Mouse (Mus musculus): Measurements from ENCODE around the gene Fam83g.

The Fam83g gene

DNA sequence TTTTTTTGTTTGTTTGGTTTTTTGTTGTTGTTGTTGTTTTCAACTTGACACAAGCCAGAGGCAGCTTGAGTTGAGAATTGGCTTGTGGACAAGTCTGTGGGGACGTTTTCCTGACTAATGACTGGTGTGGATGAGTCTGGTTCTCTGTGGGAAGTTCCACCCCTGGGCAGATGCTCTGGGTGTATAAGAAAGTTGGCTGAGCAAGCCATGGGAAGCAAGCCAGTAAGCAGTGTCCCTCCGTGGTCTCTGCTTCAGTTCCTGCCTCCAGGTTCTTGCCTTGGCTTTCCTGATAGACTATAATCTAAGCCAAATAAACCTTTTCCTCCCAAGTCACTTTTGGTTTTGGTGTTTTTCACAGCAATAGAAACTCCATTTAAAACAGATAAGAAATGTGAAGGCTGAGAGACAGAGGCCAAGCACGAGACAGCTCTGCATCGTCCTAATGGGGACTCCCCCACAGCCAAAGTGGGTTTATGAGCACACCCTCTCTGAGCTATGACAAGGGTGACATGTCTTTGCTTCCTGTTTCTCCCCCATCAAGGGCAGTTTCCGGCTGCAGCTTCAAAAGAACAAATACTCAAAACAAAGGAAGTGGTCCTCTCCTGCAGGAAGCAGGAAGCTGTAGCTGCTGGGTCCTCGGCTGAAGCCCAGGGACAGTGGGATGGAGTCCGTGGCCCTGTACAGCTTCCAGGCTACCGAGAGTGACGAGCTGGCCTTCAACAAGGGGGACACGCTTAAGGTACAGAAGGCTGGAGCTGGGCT is 31.0 kb upstream of the Fam83g start, which contains the start of gene Grap:
Gene Grap (plus strand): TSS at position 580 of the 762 bp plus-strand sequence.
- peak; percentile 87 for DNase-seq (ENCODE audit: low spot score)

DNA sequence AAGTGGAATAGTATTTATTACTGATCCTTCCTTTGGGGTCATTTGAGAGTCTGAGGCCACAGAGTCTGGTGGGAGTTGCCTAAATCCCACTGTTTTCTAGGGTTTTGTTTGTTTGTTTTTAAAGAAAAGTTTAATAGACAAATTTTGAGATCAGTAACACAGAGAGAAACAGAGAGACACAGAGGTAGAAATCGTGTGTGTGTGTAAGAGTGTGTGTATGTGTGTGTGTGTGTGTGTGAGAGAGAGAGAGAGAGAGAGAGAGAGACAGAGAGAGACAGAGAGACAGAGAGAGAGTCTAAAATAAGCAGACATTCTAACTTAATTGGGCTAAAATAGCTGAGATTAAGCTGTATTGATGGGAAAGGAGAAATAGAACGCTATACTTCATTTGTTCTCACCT is 30.3 kb upstream of the Fam83g start:
- no peak for DNase-seq (ENCODE audit: low spot score)

- DNase-seq (ENCODE audit: low spot score): no peak
These were observed 29.0 kb upstream of the Fam83g start for GRCm38 (mm10) chr11:61654786-61655311.

- no peak for DNase-seq (ENCODE audit: low spot score)
These were observed 28.2 kb upstream of the Fam83g start for GRCm38 (mm10) chr11:61655649-61656048.

GRCm38 (mm10) chr11:61656148-61656850 is 27.6 kb upstream of the Fam83g start:
- DNase-seq (ENCODE audit: low spot score): no peak

GRCm38 (mm10) chr11:61657432-61657831 is 26.5 kb upstream of the Fam83g start:
- no peak for DNase-seq (ENCODE audit: low spot score)

DNA sequence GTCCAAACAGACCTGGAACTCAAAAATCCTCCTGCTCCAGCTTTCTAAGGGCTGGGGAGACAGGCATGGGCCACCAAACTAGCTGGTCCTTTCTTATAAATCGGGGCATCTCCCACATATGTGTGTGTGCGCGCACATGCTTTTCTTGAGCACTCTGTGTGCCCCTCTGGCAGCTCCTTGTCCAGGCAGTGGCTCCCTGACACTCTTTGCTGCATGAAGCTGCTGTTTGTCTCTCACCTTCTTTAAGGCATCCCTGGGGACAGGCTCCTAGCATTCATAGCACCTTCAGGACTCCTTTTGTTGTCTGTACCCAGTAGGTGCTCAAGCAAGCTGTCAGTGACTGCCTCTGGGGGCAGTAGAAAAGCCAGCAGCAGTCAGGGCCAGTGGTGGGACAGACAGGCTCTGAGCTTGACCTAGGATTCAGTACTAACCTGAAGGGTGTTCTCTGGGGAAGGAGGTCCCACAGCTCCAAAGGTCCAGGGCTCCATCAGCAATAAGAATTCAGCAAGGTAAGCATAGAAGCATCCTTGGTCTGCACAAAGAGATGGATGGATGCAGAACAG is 25.4 kb upstream of the Fam83g start:
- DNase-seq (ENCODE audit: low spot score): no peak

DNA sequence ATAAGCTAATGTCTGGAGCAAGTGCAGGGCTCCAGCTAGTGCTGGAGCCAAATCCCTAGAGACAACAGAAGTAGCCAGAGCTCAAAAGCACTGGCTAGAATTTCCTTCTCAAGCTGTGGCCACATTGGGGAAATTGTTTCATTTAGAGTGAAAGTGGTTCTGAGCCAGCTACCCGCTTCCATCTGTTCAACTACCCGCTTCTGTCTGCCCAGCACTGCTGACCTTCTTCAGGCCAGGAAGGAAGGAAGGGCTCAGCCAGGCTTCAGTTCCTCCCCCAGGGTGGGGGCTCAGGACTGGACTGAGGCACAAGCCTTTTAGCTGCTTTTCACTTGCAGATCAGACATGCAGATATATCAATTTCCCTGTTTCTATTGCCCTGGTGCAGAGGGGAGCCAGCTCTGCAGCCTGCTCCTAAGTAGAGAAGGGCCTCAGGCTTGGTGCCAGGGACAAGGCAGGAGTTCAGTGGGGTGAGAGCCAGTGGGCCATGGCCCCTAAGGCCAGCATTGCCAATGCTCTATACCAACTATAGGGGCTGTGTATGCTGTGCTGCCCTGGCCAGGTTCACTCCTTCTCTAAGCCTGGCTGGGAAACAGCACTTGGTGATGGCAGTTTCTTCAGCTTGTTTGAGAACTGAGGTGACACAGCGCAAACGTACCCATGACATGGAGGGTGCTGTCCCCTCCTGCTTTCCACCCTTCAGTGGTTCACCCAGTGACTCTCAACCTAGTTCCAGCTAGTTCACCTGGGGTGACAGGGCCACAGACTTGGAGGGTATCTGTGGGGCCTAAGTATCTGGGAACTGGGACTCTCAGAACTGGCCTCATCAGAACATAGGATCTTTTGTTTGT is 24.7 kb upstream of the Fam83g start:
- no peak for DNase-seq (ENCODE audit: low spot score)

DNA sequence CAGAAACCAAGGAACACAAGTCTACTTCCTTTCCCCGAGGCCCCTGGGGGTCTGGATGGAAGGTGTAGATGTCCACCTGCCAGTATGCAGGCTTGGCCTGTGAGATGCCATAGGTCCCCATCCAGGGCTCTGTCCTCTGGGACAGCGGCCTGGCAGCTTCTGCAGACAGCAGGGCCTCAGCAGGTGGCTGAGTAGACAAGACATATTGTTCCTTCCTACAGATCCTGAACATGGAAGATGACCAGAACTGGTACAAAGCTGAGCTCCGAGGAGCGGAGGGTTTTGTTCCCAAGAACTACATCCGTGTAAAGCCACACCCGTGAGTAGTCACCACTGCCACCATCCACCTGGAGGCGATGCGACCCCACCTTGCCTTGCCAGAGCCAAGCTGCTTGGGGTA is 23.9 kb upstream of the Fam83g start:
- no peak for DNase-seq (ENCODE audit: low spot score)

GRCm38 (mm10) chr11:61660806-61661392 is 23.0 kb upstream of the Fam83g start:
- DNase-seq (ENCODE audit: low spot score): no peak

DNA sequence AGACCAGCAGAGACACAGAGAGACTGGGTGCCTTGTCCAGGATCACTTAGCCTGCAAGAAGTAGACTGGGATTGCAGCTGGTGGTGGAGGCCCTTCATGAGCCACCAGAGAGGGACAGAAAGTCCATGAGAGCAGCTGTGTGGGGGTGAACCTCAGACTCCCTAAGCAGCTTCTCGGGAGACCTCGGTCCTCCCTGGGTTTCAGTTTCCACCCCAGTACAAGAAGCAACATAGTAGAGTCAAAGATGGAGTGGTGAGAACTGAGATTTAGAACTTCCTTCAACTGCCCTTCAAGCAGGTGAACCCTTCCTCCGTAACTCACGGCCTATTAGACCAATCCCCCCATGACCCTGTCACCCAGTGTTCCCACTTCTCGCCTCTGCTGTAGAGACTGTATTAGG is 21.7 kb upstream of the Fam83g start:
- no peak for DNase-seq (ENCODE audit: low spot score)

DNA sequence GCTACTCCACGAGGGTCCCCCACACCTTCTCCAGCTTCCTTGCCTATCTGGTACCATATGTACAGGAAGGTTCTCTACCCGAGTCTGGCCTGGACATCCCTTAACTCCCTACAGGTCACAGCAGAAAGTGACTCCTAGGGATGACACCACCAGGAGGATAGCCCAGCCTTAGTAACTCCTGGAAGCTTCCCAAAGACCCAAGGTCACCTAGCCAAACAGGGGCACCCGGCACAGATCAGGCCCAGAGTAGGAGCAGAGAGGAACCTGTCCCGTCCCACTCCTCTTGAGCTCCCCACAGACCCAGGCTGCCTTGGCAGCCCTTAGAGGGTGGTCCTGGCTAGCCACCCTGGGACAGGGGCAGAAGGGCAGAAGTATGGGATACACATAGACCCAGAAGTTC is 18.5 kb upstream of the Fam83g start:
- DNase-seq (ENCODE audit: low spot score): no peak

- no peak for DNase-seq (ENCODE audit: low spot score)
These were observed 17.7 kb upstream of the Fam83g start for GRCm38 (mm10) chr11:61665991-61666799.

DNA sequence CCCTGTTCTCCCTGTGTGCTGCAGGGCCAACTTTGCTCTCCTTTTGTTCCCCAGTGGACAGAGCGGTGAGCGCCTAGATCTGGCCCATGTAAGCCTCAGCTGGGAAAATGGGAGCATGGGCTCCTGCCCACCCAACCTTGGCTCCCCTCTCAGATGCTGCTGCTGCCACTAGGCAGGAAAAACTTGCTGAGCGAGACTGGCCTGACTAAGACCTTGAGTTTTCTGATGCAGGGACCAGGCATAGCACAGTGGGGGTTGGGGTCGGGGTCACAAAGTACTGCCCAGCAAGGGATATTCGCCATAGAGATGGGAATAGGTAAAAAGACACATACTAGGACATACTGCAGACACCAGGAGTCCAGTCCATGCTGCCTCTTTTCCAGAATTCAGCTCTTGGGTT is 16.6 kb upstream of the Fam83g start:
- no peak for DNase-seq (ENCODE audit: low spot score)

- DNase-seq (ENCODE audit: low spot score): no peak
These were observed 16.1 kb upstream of the Fam83g start for GRCm38 (mm10) chr11:61667782-61668181.

DNA sequence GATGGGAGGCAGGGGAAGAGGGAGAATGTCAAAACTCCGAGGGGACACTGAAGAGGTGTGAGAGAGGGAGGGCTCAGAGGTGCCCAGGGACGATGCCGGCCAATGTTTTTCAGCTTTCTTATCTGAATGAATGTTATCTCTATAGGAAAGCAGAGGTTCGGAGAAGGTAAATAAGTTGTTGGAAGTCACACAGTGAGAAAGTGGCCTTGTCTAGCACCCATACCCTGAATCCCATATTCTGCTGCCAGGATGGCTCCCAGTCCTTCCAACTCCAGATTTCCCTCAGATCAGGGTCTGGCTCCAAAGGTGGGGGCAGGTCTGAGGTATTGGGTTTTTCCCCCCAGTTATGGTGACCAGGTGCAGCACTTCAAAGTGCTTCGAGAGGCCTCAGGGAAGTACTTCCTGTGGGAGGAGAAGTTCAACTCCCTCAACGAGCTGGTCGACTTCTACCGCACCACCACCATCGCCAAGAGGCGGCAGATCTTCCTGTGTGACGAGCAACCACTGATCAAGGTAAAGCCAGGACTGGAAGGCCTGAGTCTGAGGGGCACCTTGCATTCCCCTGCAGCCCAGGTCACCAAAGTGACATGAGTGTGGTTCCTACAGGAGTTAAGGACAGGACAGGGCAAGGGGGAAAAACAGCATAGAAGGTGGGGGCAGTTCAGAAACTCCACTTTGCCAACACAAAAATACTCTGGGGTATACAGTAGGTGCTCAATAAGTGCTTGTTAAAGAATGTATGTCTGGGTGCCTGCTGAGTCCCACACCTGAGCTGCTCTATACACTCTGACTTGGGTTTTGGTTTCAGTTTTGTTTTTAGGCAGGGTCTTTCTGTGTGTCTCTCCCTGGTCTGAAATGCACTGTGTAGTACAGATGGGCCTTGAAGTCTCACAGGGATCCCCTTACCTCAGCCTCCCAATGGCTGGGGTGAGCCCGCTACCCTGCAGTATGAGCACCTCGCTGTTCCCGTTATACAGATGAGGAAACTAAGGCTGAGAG is 14.1 kb upstream of the Fam83g start:
- DNase-seq (ENCODE audit: low spot score): no peak

GRCm38 (mm10) chr11:61671781-61672383 is 12.0 kb upstream of the Fam83g start:
- no peak for DNase-seq (ENCODE audit: low spot score)

GRCm38 (mm10) chr11:61673686-61674085 is 10.2 kb upstream of the Fam83g start:
- DNase-seq (ENCODE audit: low spot score): no peak
